Mouse (Mus musculus): Measurements from ENCODE around the gene 2700097O09Rik. TPM values are rescaled to one million over a fixed set of nuclear protein-coding genes. Genes with fewer than 3 reads are reported as not detected.

Gene 2700097O09Rik
- 1 to 10 TPM; 4.3 to 4.4 TPM for total RNA-seq (2023)

GRCm38 (mm10) chr12:55079726-55080600 lies at the start of gene 2700097O09Rik, which contains the start of gene Srp54a:
2700097O09Rik (minus strand) TSS chr12:55080110.
Srp54a (plus strand) TSS chr12:55080262.

GRCm38 (mm10) chr12:55124242-55124641 lies 44.3 kb upstream of the 2700097O09Rik start, which contains the start of gene Fam177a:
Fam177a (plus strand) TSS chr12:55124469.

GRCm38 (mm10) chr12:55013626-55014398 lies 66.1 kb downstream of the 2700097O09Rik start, which contains the start of gene Baz1a:
Baz1a (minus strand) TSS chr12:55014348.

Other genes with a start within 250 kb of the 2700097O09Rik start
- 10 to 100 TPM; 29.2 to 29.9 TPM for gene Cfl2, start 217.2 kb downstream of the 2700097O09Rik start, total RNA-seq (2023)
- not detected for gene Gm20403, start 93.6 kb downstream of the 2700097O09Rik start, total RNA-seq (2023)
- gene Baz1a, start 65.8 kb downstream of the 2700097O09Rik start, total RNA-seq (2023), result 100 to 1,000 TPM; 133 to 137 TPM
- gene Srp54a, start 152 bp upstream of the 2700097O09Rik start, total RNA-seq (2023), result 10 to 100 TPM; 50.9 to 57.1 TPM
- 1 to 10 TPM in 1 of 2 experiments, not detected in 1; 9.9 TPM for gene Fam177a, start 44.4 kb upstream of the 2700097O09Rik start, total RNA-seq (2023)
- 10 to 100 TPM; 30.6 to 52.2 TPM for gene Srp54b, start 75.0 kb upstream of the 2700097O09Rik start, total RNA-seq (2023)
- 10 to 100 TPM in 1 of 2 experiments, 1 to 10 TPM in 1; 1.7 to 11.6 TPM for gene 1700047I17Rik2, start 119.5 kb upstream of the 2700097O09Rik start, total RNA-seq (2023)
- gene Srp54c, start 150.1 kb upstream of the 2700097O09Rik start, total RNA-seq (2023), result 10 to 100 TPM; 16.4 to 19.5 TPM
- 1 to 10 TPM; 6.9 to 9.0 TPM for gene 1110008L16Rik, start 219.5 kb upstream of the 2700097O09Rik start, total RNA-seq (2023)
- gene Ppp2r3c, start 222.9 kb upstream of the 2700097O09Rik start, total RNA-seq (2023), result 10 to 100 TPM; 21.5 to 21.6 TPM

All from monocyte, adult 59 days (primary cell).